Mouse (Mus musculus) forebrain, embryonic 14.5 days (tissue): ENCODE data around the gene Adsl. TPM values are rescaled to one million over a fixed set of nuclear protein-coding genes. Genes with fewer than 3 reads are reported as not detected.

Experiments
- ATAC-seq: fragments of 200-750 bp; cut with Nextera tagmentation; 2 replicates; pipeline ENCODE4 v1.8.0; 2017; ENCODE audit warnings: mild to moderate bottlenecking, moderate library complexity
- DNase-seq: peaks from one replicate; pipeline ENCODE4 v3.0.0-alpha.2; 2015; ENCODE audit warnings: low spot score
- H3K27ac ChIP-seq: fragments of 300-500 bp; sonication (generic); 2 replicates; pipeline ENCODE4 v1.5.1; 2014; ENCODE audit warnings: low read depth, mild to moderate bottlenecking, control low read depth, low read length, moderate library complexity
- H3K27me3 ChIP-seq: fragments of 300-500 bp; sonication (generic); replicated peaks from 2 replicates; pipeline ENCODE4 v1.6.1; 2014; ENCODE audit warnings: low read length, control low read depth, mixed read lengths; ENCODE audit not compliant: control insufficient read depth, insufficient read depth
- H3K36me3 ChIP-seq: fragments of 300-500 bp; sonication (generic); 2 replicates; pipeline ENCODE4 v1.6.1; 2014; ENCODE audit warnings: low read length, control low read depth; ENCODE audit not compliant: control insufficient read depth, insufficient read depth
- H3K4me1 ChIP-seq: fragments of 300-500 bp; sonication (generic); 2 replicates; pipeline ENCODE4 v1.6.1; 2014; ENCODE audit warnings: antibody characterized with exemption, low read length, control low read depth; ENCODE audit not compliant: control insufficient read depth, insufficient read depth
- H3K4me2 ChIP-seq: fragments of 300-500 bp; sonication (generic); 2 replicates; pipeline ENCODE4 v1.6.1; 2014; ENCODE audit warnings: mild to moderate bottlenecking, control low read depth, low read length
- H3K4me3 ChIP-seq: fragments of 300-500 bp; sonication (generic); 2 replicates; pipeline ENCODE4 v1.5.1; 2014; ENCODE audit warnings: low read depth, low read length, control low read depth
- H3K9ac ChIP-seq: fragments of 300-500 bp; sonication (generic); 2 replicates; pipeline ENCODE4 v1.6.1; 2014; ENCODE audit warnings: mild to moderate bottlenecking, low read length, control low read depth, moderate library complexity
- H3K9me3 ChIP-seq: fragments of 300-500 bp; sonication (generic); replicated peaks from 2 replicates; pipeline ENCODE4 v1.6.1; 2016; ENCODE audit warnings: low read length, control low read depth, mixed read lengths; ENCODE audit not compliant: control insufficient read depth
- WGBS: fragments of 180-500 bp; shearing (Covaris S2); extraction: QIAGEN DNeasy Blood & Tissue Kit; methylation state at CpG from one replicate; pipeline ENCODE4 v1.1.7; 2014; 5-methylcytosine and 5-hydroxymethylcytosine counted together
- polyA plus RNA-seq: library from polyadenylated mRNA; unstranded; fragments of >200 nt; fragmentation: Nextera tagmentation; extraction: Ambion mirVana; gene quantifications from 2 replicates; pipeline ENCODE4 v1.2.1, GENCODE M21; 2014

Adsl gene
- polyA plus RNA-seq, 1 experiment from 2014 or later: 81.0 TPM

- 69% methylated on average over 10 of the region's 10 CpGs for WGBS
- Histone ChIP-seq H3K9ac (no peak overlapping the region), H3K36me3 (peaks cover 75% of the 10 kb centered on the region), H3K27ac (no peak overlapping the region), H3K4me3 (no peak overlapping the region), H3K9me3 (no peaks in the 10 kb centered on the region), H3K4me2 (no peak overlapping the region), H3K4me1 (no peaks in the 10 kb centered on the region), H3K27me3 (no peaks in the 10 kb centered on the region)
- no peak for DNase-seq
- ATAC-seq: no peak
These were observed 60.4 kb downstream of the Adsl start for GRCm38 (mm10) chr15:81008689-81009123.

- Histone ChIP-seq H3K36me3 (peaks cover 81% of the 10 kb centered on the region), H3K4me2 (no peak overlapping the region), H3K4me1 (no peaks in the 10 kb centered on the region), H3K27me3 (no peaks in the 10 kb centered on the region), H3K9me3 (no peaks in the 10 kb centered on the region), H3K4me3 (no peak overlapping the region), H3K27ac (no peak overlapping the region), H3K9ac (no peak overlapping the region)
- DNase-seq (no peak), ATAC-seq (no peak)
- 79% methylated on average over 7 of the region's 7 CpGs for WGBS
These were observed 61.8 kb downstream of the Adsl start for GRCm38 (mm10) chr15:81010114-81010513.

- Histone ChIP-seq H3K27me3 (no peaks in the 10 kb centered on the region), H3K27ac (no peak overlapping the region), H3K4me3 (no peak overlapping the region), H3K36me3 (peaks cover 90% of the 10 kb centered on the region), H3K9ac (no peak overlapping the region), H3K9me3 (no peaks in the 10 kb centered on the region), H3K4me1 (no peaks in the 10 kb centered on the region), H3K4me2 (no peak overlapping the region)
- DNase-seq (no peak), ATAC-seq (no peak)
- WGBS: 70% methylated on average over 3 of the region's 3 CpGs
These were observed 63.2 kb downstream of the Adsl start for GRCm38 (mm10) chr15:81011523-81011922.

- Histone ChIP-seq H3K4me2 (no peak overlapping the region), H3K4me1 (no peaks in the 10 kb centered on the region), H3K4me3 (no peak overlapping the region), H3K27me3 (no peaks in the 10 kb centered on the region), H3K36me3 (peaks cover 93% of the 10 kb centered on the region), H3K27ac (no peak overlapping the region), H3K9me3 (no peaks in the 10 kb centered on the region), H3K9ac (no peak overlapping the region)
- ATAC-seq (no peak), DNase-seq (no peak)
- WGBS: 95% methylated on average over 4 of the region's 4 CpGs
These were observed 64.1 kb downstream of the Adsl start for GRCm38 (mm10) chr15:81012359-81012758.

GRCm38 (mm10) chr15:81013186-81013585 lies 64.9 kb downstream of the Adsl start:
- peaks cover 97% of the 10 kb centered on the region for H3K36me3 ChIP-seq
- H3K4me2 ChIP-seq: no peak overlapping the region
- DNase-seq (no peak), ATAC-seq (no peak)
- H3K4me3 ChIP-seq: no peak overlapping the region
- no peaks in the 10 kb centered on the region for H3K27me3 ChIP-seq
- no peak overlapping the region for H3K27ac ChIP-seq
- 93% methylated on average over 7 of the region's 7 CpGs for WGBS
- H3K4me1 ChIP-seq: no peaks in the 10 kb centered on the region
- no peaks in the 10 kb centered on the region for H3K9me3 ChIP-seq
- no peak overlapping the region for H3K9ac ChIP-seq

GRCm38 (mm10) chr15:81015068-81015744 lies 66.9 kb downstream of the Adsl start:
- H3K36me3 ChIP-seq: peaks cover 95% of the 10 kb centered on the region
- ATAC-seq (no peak), DNase-seq (no peak)
- WGBS: 88% methylated on average over 5 of the region's 5 CpGs
- H3K27me3 ChIP-seq: no peaks in the 10 kb centered on the region
- H3K4me2 ChIP-seq: no peak overlapping the region
- no peak overlapping the region for H3K4me3 ChIP-seq
- H3K9ac ChIP-seq: no peak overlapping the region
- no peak overlapping the region for H3K27ac ChIP-seq
- no peaks in the 10 kb centered on the region for H3K9me3 ChIP-seq
- H3K4me1 ChIP-seq: no peaks in the 10 kb centered on the region

- no peaks in the 10 kb centered on the region for H3K4me1 ChIP-seq
- H3K9me3 ChIP-seq: no peaks in the 10 kb centered on the region
- ATAC-seq: no peak
- H3K4me3 ChIP-seq: no peak overlapping the region
- no peaks in the 10 kb centered on the region for H3K27me3 ChIP-seq
- 94% methylated on average over 10 of the region's 10 CpGs for WGBS
- H3K36me3 ChIP-seq: peaks cover 94% of the 10 kb centered on the region
- no peak overlapping the region for H3K27ac ChIP-seq
- H3K9ac ChIP-seq: no peak overlapping the region
- DNase-seq: no peak
- no peak overlapping the region for H3K4me2 ChIP-seq
These were observed 68.2 kb downstream of the Adsl start for GRCm38 (mm10) chr15:81016488-81016887.

- WGBS: 94% methylated on average over 7 of the region's 7 CpGs
- Histone ChIP-seq H3K4me2 (no peak overlapping the region), H3K27ac (no peak overlapping the region), H3K4me3 (no peak overlapping the region), H3K9me3 (no peaks in the 10 kb centered on the region), H3K27me3 (no peaks in the 10 kb centered on the region), H3K9ac (no peak overlapping the region), H3K36me3 (peaks cover 89% of the 10 kb centered on the region), H3K4me1 (no peaks in the 10 kb centered on the region)
- DNase-seq (no peak), ATAC-seq (no peak)
These were observed 69.0 kb downstream of the Adsl start for GRCm38 (mm10) chr15:81017308-81017707.
